Mouse (Mus musculus) cerebellum, postnatal 36 days (tissue): ENCODE results near the gene C8a.

Experiments
- DNase-seq, 2 experiments: peaks; one replicate each; pipeline ENCODE4 v3.0.0; 2021 to 2022; ENCODE audit warnings: mixed read lengths in 2 of 2

The C8a gene

DNA sequence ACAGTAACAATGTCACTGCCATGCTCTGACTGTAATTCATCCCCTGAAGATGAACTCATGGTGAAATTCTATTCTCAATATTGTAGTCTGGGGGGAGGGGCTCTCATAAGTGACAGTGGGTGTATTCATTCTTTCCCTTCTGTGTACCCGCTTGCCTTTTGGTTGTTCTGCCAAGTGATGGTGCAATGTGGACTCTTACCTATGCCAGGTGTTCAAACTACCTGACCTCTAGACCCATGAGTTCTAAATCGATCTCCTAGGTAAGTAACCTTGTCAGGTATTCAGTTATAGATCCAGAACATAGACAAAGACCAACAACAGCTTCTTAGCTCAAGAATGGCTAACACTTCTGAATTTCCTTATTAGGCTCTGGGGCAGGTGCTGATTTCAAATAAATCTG lies 37.9 kb downstream of the C8a start:
- DNase-seq, result no peak

- DNase-seq, result no peak
These were observed 41.1 kb downstream of the C8a start for GRCm38 (mm10) chr4:104835096-104835495.

DNA sequence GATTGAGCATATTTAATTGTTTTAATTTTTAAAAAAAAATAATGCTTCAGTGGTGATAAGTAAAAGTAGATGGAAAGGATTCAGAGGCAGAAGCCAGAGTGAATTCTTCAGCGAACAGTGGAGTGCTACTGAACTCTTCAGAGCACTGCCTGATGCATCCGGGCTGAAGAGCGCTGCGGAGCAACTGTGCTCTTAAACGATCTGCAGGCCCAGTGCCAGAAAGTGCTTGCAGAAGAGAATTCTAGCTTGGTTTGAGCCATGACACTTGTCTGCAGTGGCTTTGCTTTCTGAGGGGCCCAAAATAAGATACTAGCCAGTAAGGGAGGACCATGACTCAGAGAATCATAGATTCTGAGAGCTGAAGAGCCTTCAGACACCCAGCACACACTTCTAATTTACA lies 47.3 kb downstream of the C8a start:
- peak in 1 of 2 experiments; percentile 4 for DNase-seq

DNA sequence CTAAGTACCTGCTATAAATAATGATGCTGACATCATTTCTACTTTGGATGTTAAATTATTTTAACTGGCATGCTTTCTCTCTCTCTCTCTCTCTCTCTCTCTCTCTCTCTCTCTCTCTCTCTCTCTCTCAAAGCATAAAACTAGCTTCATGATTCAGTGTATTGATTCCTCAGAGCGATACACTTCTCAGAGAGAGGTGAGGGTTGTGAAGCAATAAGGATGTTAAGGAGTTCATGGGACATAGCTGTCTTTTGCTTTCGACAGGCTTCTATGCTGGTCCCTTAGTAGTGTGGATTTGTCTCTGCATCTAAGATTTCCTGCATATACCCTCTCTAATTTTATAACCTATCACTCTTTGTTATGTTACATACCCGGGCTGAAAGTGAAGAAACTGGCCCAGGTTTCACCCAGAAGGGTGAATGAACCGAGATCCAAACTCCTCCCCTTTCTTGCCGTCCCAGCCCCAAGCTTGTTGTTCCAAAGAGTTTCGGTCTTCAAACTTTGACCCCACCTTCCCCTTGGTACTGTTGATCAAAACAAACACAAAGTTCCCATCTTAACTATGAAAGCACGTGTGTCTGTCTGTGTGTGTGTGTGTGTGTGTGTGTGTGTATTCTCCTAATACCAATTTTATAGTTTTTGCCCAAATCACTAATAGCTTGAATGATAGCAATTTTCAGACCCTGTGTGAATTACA lies 51.7 kb downstream of the C8a start:
- no peak for DNase-seq

DNA sequence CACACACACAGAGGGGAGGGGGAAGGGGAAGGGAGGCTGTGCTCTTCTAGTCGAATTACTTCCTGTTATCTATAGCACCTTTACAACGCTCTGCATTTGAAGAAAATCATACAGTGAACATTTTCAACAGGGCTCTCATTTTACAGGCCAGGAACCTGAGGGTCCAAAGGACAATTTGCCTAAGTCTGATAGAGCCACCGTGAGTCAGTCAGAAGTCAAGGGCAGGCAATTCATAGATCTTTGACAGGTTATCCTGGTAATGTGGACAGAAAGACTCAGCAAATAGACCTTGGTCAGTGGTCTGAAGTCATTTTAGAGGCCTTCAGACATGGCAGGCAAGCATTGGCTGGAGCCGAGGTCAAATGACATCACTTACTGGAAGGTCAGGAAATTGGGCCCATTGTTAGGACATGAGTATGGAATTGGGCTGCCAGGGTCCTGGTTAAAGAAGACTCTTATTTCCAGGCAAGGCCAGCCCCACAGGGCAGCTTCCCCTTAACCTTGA lies 52.5 kb downstream of the C8a start:
- no peak for DNase-seq

- no peak for DNase-seq
These were observed 56.3 kb downstream of the C8a start for GRCm38 (mm10) chr4:104819891-104820290.

DNA sequence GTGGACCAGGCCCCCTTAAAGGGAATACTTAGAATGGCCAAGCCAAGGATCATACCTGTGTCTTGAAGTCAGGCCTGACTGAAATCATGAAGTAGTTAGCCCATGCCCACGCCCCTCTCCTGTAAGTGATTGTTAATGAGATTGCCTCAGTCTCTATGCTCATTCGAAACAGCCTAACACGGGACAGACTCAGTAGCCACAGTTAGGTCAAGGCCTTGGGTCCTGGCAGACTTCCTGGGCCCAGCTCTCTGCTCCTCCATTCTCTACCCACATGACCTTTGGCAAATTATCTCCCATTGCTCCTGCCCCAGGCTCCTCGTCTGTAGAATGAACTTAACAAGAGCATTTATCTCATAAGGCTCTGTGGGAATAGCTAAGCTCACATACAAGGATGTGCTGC lies 57.2 kb downstream of the C8a start:
- no peak for DNase-seq

DNA sequence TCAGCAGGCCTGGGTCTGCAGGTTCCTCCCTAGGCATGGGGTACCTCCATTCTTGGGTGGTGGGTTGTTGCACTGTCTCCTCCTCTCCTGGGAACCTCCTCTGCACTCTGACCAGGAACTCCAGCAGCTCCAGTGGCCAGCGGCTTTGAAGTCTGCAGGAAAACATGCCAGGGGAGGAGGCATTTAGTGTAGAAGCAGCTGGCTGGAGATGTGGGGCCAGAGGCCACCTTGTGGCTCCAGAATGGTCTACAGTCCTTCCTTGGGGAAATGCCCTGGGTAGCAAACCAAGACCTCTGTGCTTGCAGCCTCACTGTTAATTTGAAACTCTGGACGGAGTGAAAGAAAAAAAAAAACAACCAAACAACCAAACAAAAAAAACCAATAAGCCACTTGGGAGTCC lies 58.7 kb downstream of the C8a start:
- no peak for DNase-seq

- DNase-seq, result no peak
These were observed 59.5 kb downstream of the C8a start for GRCm38 (mm10) chr4:104816519-104817232.

DNA sequence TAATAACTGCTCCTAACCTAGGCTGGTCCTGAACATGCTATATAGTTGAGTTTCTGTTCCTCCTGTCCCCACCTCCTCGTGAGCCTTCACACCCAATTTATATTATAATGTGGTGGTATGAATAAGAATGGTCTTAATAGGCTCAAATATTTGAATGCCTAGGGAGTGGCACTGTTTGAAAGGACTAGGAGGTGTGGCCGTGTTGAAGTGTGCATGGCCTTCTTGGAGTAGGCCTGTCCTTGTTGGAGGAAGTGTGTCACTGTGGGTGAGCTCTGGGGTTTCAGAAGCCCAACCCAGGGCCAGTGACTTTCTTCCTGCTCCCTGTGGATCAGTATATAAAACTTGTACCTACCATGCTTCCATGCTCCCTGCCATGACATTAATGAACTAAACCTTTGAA lies 62.6 kb downstream of the C8a start:
- no peak for DNase-seq

DNA sequence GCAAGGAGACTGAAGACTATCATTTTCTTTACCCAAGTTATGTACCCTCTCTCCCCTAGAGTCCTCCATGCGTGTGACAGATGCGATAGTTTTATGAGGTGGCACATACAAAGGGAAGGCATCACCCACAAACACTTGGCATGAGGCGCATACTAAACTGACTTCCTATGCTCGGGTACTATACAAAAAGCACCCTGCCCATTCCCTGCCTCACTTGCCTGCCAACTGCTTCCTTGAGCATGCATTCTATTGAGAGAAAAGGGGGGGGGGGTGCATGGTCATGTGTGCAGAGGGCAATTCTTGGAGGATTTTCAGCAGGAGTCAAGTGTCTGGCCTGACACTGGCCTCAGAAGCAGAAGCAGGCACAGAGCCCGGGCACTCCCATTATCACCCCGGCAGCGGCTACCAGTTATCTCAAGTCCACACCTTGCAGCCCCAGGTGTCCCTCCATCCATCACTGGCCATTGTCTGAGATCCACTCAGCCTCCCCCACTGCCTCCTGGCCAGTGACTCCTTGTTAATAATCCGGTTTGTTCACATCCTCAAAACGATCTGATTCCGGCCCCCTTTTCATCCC lies 65.4 kb downstream of the C8a start:
- DNase-seq, result no peak

DNA sequence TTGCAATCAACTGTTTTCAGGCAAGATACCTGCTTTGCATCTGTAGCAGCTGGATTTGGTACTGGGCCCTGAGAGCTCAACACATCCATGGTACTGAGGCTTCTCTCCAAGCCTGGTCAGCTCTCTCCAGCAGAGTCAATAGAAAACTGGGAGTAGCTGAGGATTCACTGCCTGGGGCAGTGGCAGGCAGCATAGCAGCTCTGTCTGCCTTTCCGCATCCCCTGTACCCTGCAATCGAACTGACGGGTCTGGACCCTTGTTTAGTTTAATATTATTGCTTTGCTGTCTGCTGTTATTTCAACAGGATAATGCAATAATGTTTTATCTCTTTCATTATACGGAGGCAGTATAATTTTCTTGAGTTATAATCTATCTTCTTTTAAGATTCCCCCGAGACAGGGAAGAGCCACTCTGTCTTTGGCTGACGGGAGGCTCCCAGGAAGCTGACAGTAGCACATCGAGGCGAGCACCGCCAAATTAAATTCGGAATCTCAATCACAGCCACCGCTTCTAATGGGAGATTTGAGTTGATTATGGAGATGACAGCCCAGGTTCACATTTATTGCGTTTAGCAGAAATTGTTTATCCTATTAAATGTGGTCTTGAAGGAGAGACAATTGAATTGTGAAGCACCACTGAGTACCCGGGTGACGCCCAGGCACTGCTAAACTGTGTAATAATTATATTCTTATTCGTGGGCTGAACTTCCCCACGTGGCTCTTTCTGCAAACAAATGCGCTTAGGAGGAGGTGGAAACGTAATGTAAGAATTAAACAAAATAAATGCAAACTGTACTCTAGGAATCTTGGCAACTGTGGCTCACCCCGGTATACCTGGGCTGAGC lies 70.6 kb downstream of the C8a start:
- no peak for DNase-seq

GRCm38 (mm10) chr4:104804100-104804499 lies 72.1 kb downstream of the C8a start:
- no peak for DNase-seq

DNA sequence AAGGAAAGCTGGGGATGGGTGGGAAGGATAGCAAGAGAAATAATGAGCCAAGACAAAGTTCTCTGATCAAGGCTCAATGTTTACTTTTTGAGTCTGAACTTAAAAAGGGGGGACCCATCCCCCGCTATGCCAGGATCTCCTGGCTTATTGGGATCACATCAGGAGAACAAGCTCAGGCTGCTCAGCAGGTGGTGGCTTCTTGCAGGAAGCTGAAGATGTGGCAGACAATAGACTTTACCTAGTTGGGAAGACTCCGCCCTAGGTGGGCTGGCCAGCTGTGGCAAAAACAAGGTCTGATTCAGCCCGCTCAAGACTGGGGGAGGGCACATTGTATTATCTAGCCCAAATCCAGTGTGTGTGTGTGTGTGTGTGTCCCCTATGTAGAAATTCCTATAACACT lies 74.6 kb downstream of the C8a start:
- no peak for DNase-seq

DNA sequence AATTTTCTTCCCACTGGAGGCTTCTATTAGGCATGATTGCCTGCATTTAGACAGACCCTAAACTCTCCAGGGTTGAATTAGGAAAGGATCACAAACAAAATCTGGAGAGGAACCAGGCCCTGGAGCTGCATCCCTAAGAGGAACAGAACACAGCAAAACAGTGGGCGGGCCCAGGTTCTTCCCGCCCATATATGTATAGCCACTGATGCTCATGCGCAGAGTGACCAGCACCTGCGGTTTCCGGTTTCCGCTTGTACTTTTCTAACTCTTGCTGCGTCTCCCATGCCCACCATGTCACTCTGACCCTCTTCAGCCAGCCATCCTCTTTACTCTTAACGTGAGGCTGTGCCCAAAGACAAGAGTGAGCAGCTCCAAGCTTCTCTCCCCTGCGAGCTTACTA lies 77.2 kb downstream of the C8a start:
- DNase-seq, result no peak

DNA sequence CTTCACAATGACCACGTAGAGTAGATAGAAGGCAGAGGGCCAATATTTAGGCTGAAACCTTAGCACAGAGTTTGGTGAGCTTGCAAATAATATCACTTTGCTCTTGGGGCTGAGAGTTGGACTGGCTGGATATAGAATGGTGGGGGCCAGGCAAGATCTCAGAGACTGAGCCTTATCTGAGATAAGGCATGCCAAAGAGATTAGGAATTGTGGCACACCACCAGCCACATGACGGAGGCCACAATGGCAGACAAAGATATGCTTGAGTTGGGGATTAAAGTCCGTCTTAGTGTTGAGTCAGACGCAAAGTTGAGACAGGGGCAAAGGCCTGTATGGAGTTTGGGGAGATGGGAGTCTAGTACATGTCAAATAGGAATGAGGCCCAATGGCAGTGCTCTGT lies 84.1 kb downstream of the C8a start:
- DNase-seq, result no peak

- no peak for DNase-seq
These were observed 93.9 kb downstream of the C8a start for GRCm38 (mm10) chr4:104782346-104782745.

- no peak for DNase-seq
These were observed 94.8 kb downstream of the C8a start for GRCm38 (mm10) chr4:104781441-104781840.

- no peak for DNase-seq
These were observed 96.7 kb downstream of the C8a start for GRCm38 (mm10) chr4:104779460-104779859.

GRCm38 (mm10) chr4:104775601-104776000 lies 100.6 kb downstream of the C8a start:
- DNase-seq, result no peak

- no peak for DNase-seq
These were observed 105.9 kb downstream of the C8a start for GRCm38 (mm10) chr4:104770331-104770730.

GRCm38 (mm10) chr4:104769602-104770001 lies 106.6 kb downstream of the C8a start:
- no peak for DNase-seq

DNA sequence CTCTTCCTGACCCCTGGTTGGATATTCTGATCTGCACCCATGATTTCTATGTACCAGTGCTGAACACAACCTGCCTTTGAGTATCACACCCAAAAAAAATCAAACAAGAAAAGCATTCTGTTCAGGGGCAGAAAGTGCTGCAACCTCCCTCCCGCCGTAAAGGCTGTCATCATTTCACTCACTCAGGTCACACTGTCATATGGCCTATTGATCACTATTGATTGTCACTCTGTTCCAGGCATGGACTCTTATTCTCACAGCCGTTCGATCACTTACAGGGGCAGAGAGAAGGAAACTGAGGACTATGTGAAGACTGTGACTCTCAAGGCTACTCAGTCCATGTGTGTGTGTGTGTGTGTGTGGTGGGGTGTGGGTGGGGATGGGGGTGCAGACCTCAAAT lies 108.0 kb downstream of the C8a start:
- DNase-seq, result no peak
